Mouse (Mus musculus) CH12.LX (cell line): Measurements from ENCODE around the gene Nckap1. TPM values are rescaled to one million over a fixed set of nuclear protein-coding genes. Genes with fewer than 3 reads are reported as not detected.

Source experiments
- DNase-seq: peaks from one replicate; pipeline ENCODE4 v3.0.0-alpha.2; 2013; ENCODE audit errors: extremely low read depth
- H3K27ac ChIP-seq: 2 replicates; pipeline ENCODE4 v1.5.1; 2012; ENCODE audit warnings: low read depth, mild to moderate bottlenecking, control low read depth, moderate library complexity; ENCODE audit not compliant: insufficient read depth
- H3K27me3 ChIP-seq: replicated peaks from 2 replicates; pipeline ENCODE3; 2012; ENCODE audit warnings: inconsistent platforms
- H3K36me3 ChIP-seq, 2 experiments: replicated peaks in 1 of 2; 2 replicates each; pipeline versions ENCODE3 to v1.6.1; 2012; ENCODE audit warnings: inconsistent platforms in 1 of 2, low read length in 1 of 2, mild to moderate bottlenecking in 1 of 2, mixed read lengths in 1 of 2, moderate library complexity in 1 of 2; ENCODE audit not compliant: control insufficient read depth in 1 of 2, insufficient read depth in 1 of 2
- H3K4me1 ChIP-seq, 2 experiments: 2 replicates each; pipeline ENCODE4 v1.6.1; 2012; ENCODE audit warnings: inconsistent platforms in 1 of 2, moderate library complexity in 1 of 2; ENCODE audit not compliant: insufficient read depth in 2 of 2, control insufficient read depth in 1 of 2
- H3K4me2 ChIP-seq: 2 replicates; pipeline ENCODE4 v1.6.1; 2012; ENCODE audit warnings: low read depth, mild to moderate bottlenecking, control low read depth; ENCODE audit not compliant: poor library complexity, insufficient read depth, severe bottlenecking
- H3K4me3 ChIP-seq, 3 experiments: fragments of 150-350 bp in 1 of 3; sonication (generic) in 1 of 3; replicated peaks in 1 of 3; 2 replicates each; pipeline versions ENCODE3 to v1.5.1; 2011 to 2012; ENCODE audit warnings: low read depth in 2 of 3, low read length in 2 of 3, mild to moderate bottlenecking in 2 of 3, moderate library complexity in 2 of 3, control low read depth in 1 of 3, improper control_type of control experiment in 1 of 3, inconsistent platforms in 1 of 3, mixed read lengths in 1 of 3; ENCODE audit not compliant: poor library complexity in 1 of 3
- H3K79me2 ChIP-seq: replicated peaks from 2 replicates; pipeline ENCODE4 v1.6.1; 2012; ENCODE audit warnings: mild to moderate bottlenecking, moderate library complexity; ENCODE audit not compliant: control insufficient read depth, poor library complexity, insufficient read depth, severe bottlenecking; ENCODE audit errors: extremely low read depth
- H3K9ac ChIP-seq: 2 replicates; pipeline ENCODE4 v1.6.1; 2012; ENCODE audit warnings: low read depth, mild to moderate bottlenecking, control low read depth, moderate library complexity; ENCODE audit not compliant: insufficient read depth
- H3K9me3 ChIP-seq: replicated peaks from 2 replicates; pipeline ENCODE3; 2012; ENCODE audit warnings: low read length, inconsistent platforms, mixed read lengths
- BHLHE40 ChIP-seq: IDR thresholded peaks from 2 replicates; pipeline ENCODE4 v1.6.1; 2011; ENCODE audit warnings: mild to moderate bottlenecking, low read depth, low read length, improper control_type of control experiment
- CHD2 ChIP-seq: IDR thresholded peaks from 2 replicates; pipeline ENCODE4 v1.6.1; 2011; ENCODE audit warnings: low read length, improper control_type of control experiment
- CTCF ChIP-seq, 2 experiments: IDR thresholded peaks in 1 of 2; conservative IDR thresholded peaks in 1 of 2; 2 replicates each; pipeline ENCODE4 v1.5.1; 2011 to 2012; ENCODE audit warnings: low read depth in 2 of 2, low read length in 2 of 2, improper control_type of control experiment in 1 of 2, inconsistent platforms in 1 of 2, mild to moderate bottlenecking in 1 of 2, moderate library complexity in 1 of 2
- ELF1 ChIP-seq: IDR thresholded peaks from 2 replicates; pipeline ENCODE4 v1.6.1; 2014; ENCODE audit warnings: low read depth, mild to moderate bottlenecking, inconsistent platforms, low read length, improper control_type of control experiment
- EP300 ChIP-seq: IDR thresholded peaks from 2 replicates; pipeline ENCODE4 v1.6.1; 2011; ENCODE audit warnings: low read length, improper control_type of control experiment
- GABPA ChIP-seq: IDR thresholded peaks from 2 replicates; pipeline ENCODE4 v1.6.1; 2012; ENCODE audit warnings: low read depth, low read length, improper control_type of control experiment, inconsistent platforms; ENCODE audit not compliant: insufficient replicate concordance
- MAFK ChIP-seq: IDR thresholded peaks from 2 replicates; pipeline ENCODE4 v1.6.1; 2011; ENCODE audit warnings: low read length, improper control_type of control experiment; ENCODE audit not compliant: insufficient replicate concordance
- MAZ ChIP-seq: IDR thresholded peaks from 2 replicates; pipeline ENCODE4 v1.6.1; 2012; ENCODE audit warnings: low read depth, mild to moderate bottlenecking, inconsistent platforms, low read length, improper control_type of control experiment, moderate library complexity
- MEF2A ChIP-seq: IDR thresholded peaks from 2 replicates; pipeline ENCODE4 v1.6.1; 2014; ENCODE audit warnings: low read depth, mild to moderate bottlenecking, inconsistent platforms, low read length, improper control_type of control experiment, borderline replicate concordance
- MXI1 ChIP-seq: IDR thresholded peaks from 2 replicates; pipeline ENCODE4 v1.6.1; 2011; ENCODE audit warnings: mild to moderate bottlenecking, low read depth, low read length, improper control_type of control experiment
- NELFE ChIP-seq: IDR thresholded peaks from 2 replicates; pipeline ENCODE4 v1.6.1; 2011; ENCODE audit warnings: low read depth, low read length, improper control_type of control experiment
- PAX5 ChIP-seq: IDR thresholded peaks from 2 replicates; pipeline ENCODE4 v1.6.1; 2012; ENCODE audit warnings: low read length, inconsistent platforms, mixed read lengths
- POLR2A ChIP-seq: IDR thresholded peaks from 2 replicates; pipeline ENCODE4 v1.6.1; 2011; ENCODE audit warnings: low read depth, mild to moderate bottlenecking, improper control_type of control experiment, low read length
- RAD21 ChIP-seq: IDR thresholded peaks from 2 replicates; pipeline ENCODE4 v1.6.1; 2011; ENCODE audit warnings: low read depth, mild to moderate bottlenecking, low read length, improper control_type of control experiment, moderate library complexity
- SIN3A ChIP-seq: IDR thresholded peaks from 2 replicates; pipeline ENCODE4 v1.6.1; 2012; ENCODE audit warnings: low read length, improper control_type of control experiment, inconsistent platforms
- SMC3 ChIP-seq: IDR thresholded peaks from 2 replicates; pipeline ENCODE4 v1.6.1; 2011; ENCODE audit warnings: low read depth, low read length, improper control_type of control experiment
- TBP ChIP-seq: conservative IDR thresholded peaks from 2 replicates; pipeline ENCODE4 v1.6.1; 2011; ENCODE audit warnings: low read depth, low read length, improper control_type of control experiment
- TCF12 ChIP-seq: IDR thresholded peaks from 2 replicates; pipeline ENCODE4 v1.6.1; 2014; ENCODE audit warnings: low read depth, mild to moderate bottlenecking, inconsistent platforms, low read length, improper control_type of control experiment
- UBTF ChIP-seq: IDR thresholded peaks from 2 replicates; pipeline ENCODE4 v1.6.1; 2012; ENCODE audit warnings: low read depth, mild to moderate bottlenecking, inconsistent platforms, low read length, improper control_type of control experiment, moderate library complexity
- USF1 ChIP-seq: IDR thresholded peaks from 2 replicates; pipeline ENCODE4 v1.6.1; 2014; ENCODE audit warnings: low read depth, mild to moderate bottlenecking, inconsistent platforms, low read length, improper control_type of control experiment
- USF2 ChIP-seq: conservative IDR thresholded peaks from 2 replicates; pipeline ENCODE4 v1.6.1; 2011; ENCODE audit warnings: low read depth, low read length, improper control_type of control experiment
- ZC3H11A ChIP-seq: IDR thresholded peaks from 2 replicates; pipeline ENCODE4 v1.6.1; 2012; ENCODE audit warnings: low read depth, mild to moderate bottlenecking, inconsistent platforms, low read length, improper control_type of control experiment
- ZKSCAN1 ChIP-seq: IDR thresholded peaks from 2 replicates; pipeline ENCODE4 v1.6.1; 2012; ENCODE audit warnings: low read depth, inconsistent platforms, low read length, improper control_type of control experiment, borderline replicate concordance
- dilution Hi-C: fragments of 300-500 bp; cut with MboI; formaldehyde crosslinking; loops from 2 replicates; pipeline ENCODE4 v1.14.3; 2020; ENCODE audit warnings: low sequenced_read_pairs; ENCODE audit not compliant: extremely low pct_unique_long_range_greater_than_20kb, extremely low pct_ligation_motif_present
- in situ Hi-C: fragments of 300-500 bp; cut with MboI; formaldehyde crosslinking; loops from 3 replicates; pipeline ENCODE4 v1.14.3; 2019; ENCODE audit warnings: low sequenced_read_pairs, low pct_ligation_motif_present, low pct_unique_long_range_greater_than_20kb, mixed read lengths
- polyA plus RNA-seq: library from polyadenylated mRNA; unstranded; fragments of >175 nt; gene quantifications from 2 replicates; pipeline ENCODE4 v1.2.1, GENCODE M21; 2012; ENCODE audit warnings: low read depth; ENCODE audit not compliant: insufficient read length
- total RNA-seq, 2 experiments: library from RNA; depleted of rRNA; stranded (reverse); fragments of 300-350 nt in 1 of 2; fragments of >200 nt in 1 of 2; gene quantifications; 2 replicates each; pipeline ENCODE4 v1.2.3; 2012 to 2014

Gene Nckap1
- total and polyA plus RNA-seq, 3 experiments, result 3.9 to 7.1 (median 6.8) TPM

DNA sequence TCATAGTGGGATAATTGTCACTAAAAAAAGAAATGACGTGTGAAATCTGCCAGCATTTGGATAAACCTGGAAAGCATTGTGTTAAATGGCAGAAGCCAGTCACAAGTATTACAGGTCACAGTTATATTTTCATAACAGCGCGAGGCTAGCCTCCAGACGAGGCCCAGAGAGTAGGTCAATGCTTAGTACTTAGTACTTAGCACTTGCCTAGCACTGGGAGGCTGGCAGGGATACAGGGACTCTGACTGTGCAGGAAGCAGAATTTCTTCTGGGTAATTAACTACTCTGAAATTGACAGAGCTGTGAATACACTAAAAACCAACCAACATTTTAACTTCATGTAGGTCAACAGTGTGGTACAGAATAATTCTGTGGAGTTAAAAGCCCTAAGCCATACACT lies 13.8 kb downstream of the Nckap1 start:
- Histone ChIP-seq H3K9ac (no peak overlapping the region), H3K4me3 (no peak overlapping the region), H3K27ac (no peak overlapping the region), H3K36me3 (no peaks in the 10 kb centered on the region), H3K4me1 (no peaks in the 10 kb centered on the region), H3K4me2 (no peak overlapping the region), H3K9me3 (no peaks in the 10 kb centered on the region), H3K27me3 (peaks cover 2% of the 10 kb centered on the region)
- in situ Hi-C loops, result no loop called here
- no peak for DNase-seq
- TF ChIP-seq USF2 (no peak), BHLHE40 (no peak), NELFE (no peak), EP300 (no peak), GABPA (no peak), ZKSCAN1 (no peak)
- TF ChIP-seq, all 38 proteins: peak for 0
- H3K79me2 ChIP-seq, result no peaks in the 10 kb centered on the region
- dilution Hi-C loops, result no loop called here

DNA sequence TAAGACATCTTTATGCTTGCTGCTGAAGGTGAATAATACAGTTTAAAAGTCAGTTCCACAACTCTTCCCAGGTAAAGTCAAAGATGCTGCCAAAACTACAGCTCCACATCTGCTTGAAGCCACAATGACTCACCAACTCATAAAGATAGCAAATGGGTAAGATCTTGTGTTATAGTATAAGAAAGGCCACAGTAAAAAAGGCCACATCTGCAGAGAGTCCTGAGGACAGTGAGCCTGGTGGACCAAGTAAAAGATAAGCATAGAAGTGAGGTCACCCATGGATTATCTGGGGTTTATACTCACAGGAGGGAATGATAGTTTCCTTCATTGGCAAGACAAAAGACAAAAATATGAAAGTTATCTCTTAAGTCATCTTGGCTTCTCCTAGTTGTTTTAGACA lies 18.9 kb downstream of the Nckap1 start:
- dilution Hi-C loops, result no loop called here
- no peak for TF ChIP-seq TCF12
- no peak for TF ChIP-seq UBTF
- no peak for TF ChIP-seq ZKSCAN1
- TF ChIP-seq POLR2A, result no peak
- TF ChIP-seq ZC3H11A, result no peak
- TF ChIP-seq MEF2A, result no peak
- Histone ChIP-seq H3K27me3 (no peaks in the 10 kb centered on the region), H3K9ac (no peak overlapping the region), H3K4me3 (no peak overlapping the region), H3K4me1 (no peaks in the 10 kb centered on the region), H3K4me2 (no peak overlapping the region), H3K9me3 (no peaks in the 10 kb centered on the region), H3K36me3 (peaks cover 0 to 4% of the 10 kb centered on the region in 2 experiments), H3K27ac (no peak overlapping the region), H3K79me2 (no peaks in the 10 kb centered on the region)
- DNase-seq, result no peak
- in situ Hi-C loops, result no loop called here

DNA sequence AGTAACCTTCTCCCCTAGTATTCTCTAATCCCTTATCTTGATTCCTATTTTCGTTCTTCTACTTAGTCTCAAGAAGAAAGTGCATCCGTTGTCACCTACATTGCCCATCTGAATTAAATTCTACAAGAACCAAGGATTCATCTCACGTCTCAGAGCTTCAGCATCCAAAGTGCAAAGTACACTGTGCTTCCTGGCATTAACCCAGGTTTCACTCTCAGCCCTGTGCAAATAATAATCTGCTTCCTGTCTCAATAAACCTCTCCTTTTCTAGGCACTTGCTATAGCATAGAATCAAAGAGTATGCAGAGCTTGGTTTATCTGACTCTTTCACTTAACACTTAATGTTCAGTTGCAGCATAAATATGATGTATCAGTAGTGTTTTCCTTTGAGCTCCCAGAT lies 19.7 kb downstream of the Nckap1 start:
- Histone ChIP-seq H3K9me3 (no peaks in the 10 kb centered on the region), H3K36me3 (peaks cover 0 to 4% of the 10 kb centered on the region in 2 experiments), H3K9ac (no peak overlapping the region), H3K79me2 (no peaks in the 10 kb centered on the region), H3K27ac (no peak overlapping the region), H3K4me3 (no peak overlapping the region), H3K4me2 (no peak overlapping the region), H3K27me3 (no peaks in the 10 kb centered on the region), H3K4me1 (no peaks in the 10 kb centered on the region)
- no peak for TF ChIP-seq EP300
- TF ChIP-seq USF1, result no peak
- no peak for TF ChIP-seq UBTF
- TF ChIP-seq MXI1, result no peak
- no peak for TF ChIP-seq BHLHE40
- TF ChIP-seq MAFK, result no peak
- no peak for TF ChIP-seq TBP
- TF ChIP-seq SMC3, result no peak
- TF ChIP-seq PAX5, result no peak
- no peak for TF ChIP-seq POLR2A
- no peak for TF ChIP-seq RAD21
- no peak for TF ChIP-seq SIN3A
- no peak for TF ChIP-seq MAZ
- no peak for TF ChIP-seq CTCF (conservative IDR thresholded peaks at IDR 0.05 in 1 of 2, IDR thresholded peaks at IDR 0.05 in 1 of 2; ENCODE audit: low read depth in 2 of 2, low read length in 2 of 2)
- TF ChIP-seq ELF1, result no peak
- TF ChIP-seq CHD2, result no peak
- no peak for DNase-seq
- dilution Hi-C loops (no loop called here), in situ Hi-C loops (no loop called here)
